Mouse (Mus musculus) gastrocnemius, postnatal 36 days (tissue): ENCODE data around the gene Lrrc56. TPM values are rescaled to one million over a fixed set of nuclear protein-coding genes. Genes with fewer than 3 reads are reported as not detected.

Source experiments
- DNase-seq, 2 experiments: peaks; one replicate each; pipeline ENCODE4 v3.0.0; 2022
- intact Hi-C: fragments of 180-260 bp; cut with DNase I; formaldehyde crosslinking; loops from one replicate; pipeline ENCODE4 v1.15.1; 2025
- total RNA-seq, 2 experiments: library from RNA; stranded (reverse); gene quantifications; 2 replicates each; pipeline ENCODE4 v1.2.3; 2021

Gene Lrrc56
- total RNA-seq, 2 experiments from 2014 or later = 2.0 to 2.1 TPM

- intact Hi-C loops = no loop called here
- DNase-seq = no peak
Measured at GRCm38 (mm10) chr7:141191036-141191435, 2.9 kb upstream of the Lrrc56 start.

GRCm38 (mm10) chr7:141191796-141192685, 1.9 kb upstream of the Lrrc56 start:
- DNase-seq = no peak
- intact Hi-C loops = no loop called here

GRCm38 (mm10) chr7:141192776-141193347, 1.1 kb upstream of the Lrrc56 start:
- intact Hi-C loops = no loop called here

GRCm38 (mm10) chr7:141193348-141193856, 555 bp upstream of the Lrrc56 start:
- DNase-seq = no peak
- intact Hi-C loops = no loop called here

More at GRCm38 (mm10) chr7:141192776-141193347, 1.1 kb upstream of the Lrrc56 start:
- DNase-seq = no peak

GRCm38 (mm10) chr7:141194409-141194808, 452 bp downstream of the Lrrc56 start:
- intact Hi-C loops = no loop called here

GRCm38 (mm10) chr7:141194830-141195229, 873 bp downstream of the Lrrc56 start:
- intact Hi-C loops = no loop called here
- peak; percentile 74 to 78 for DNase-seq

More at GRCm38 (mm10) chr7:141194409-141194808, 452 bp downstream of the Lrrc56 start:
- no peak for DNase-seq

GRCm38 (mm10) chr7:141195754-141196153, 1.8 kb downstream of the Lrrc56 start:
- intact Hi-C loops = no loop called here
- DNase-seq = no peak

- intact Hi-C loops = no loop called here
- no peak for DNase-seq
Measured at GRCm38 (mm10) chr7:141196619-141197282, 2.8 kb downstream of the Lrrc56 start.

- DNase-seq = no peak
- intact Hi-C loops = no loop called here
Measured at GRCm38 (mm10) chr7:141198121-141198520, 4.2 kb downstream of the Lrrc56 start.

- intact Hi-C loops = no loop called here
- DNase-seq = no peak
Measured at GRCm38 (mm10) chr7:141204546-141204945, 10.6 kb downstream of the Lrrc56 start.

- intact Hi-C loops = no loop called here
- DNase-seq = no peak
Measured at GRCm38 (mm10) chr7:141205504-141205903, 11.5 kb downstream of the Lrrc56 start.

- no peak for DNase-seq
- intact Hi-C loops = no loop called here
Measured at GRCm38 (mm10) chr7:141206182-141206937, 12.4 kb downstream of the Lrrc56 start.

GRCm38 (mm10) chr7:141209526-141209925, 15.6 kb downstream of the Lrrc56 start:
- no peak for DNase-seq
- intact Hi-C loops = no loop called here

GRCm38 (mm10) chr7:141210137-141210536, 16.2 kb downstream of the Lrrc56 start:
- intact Hi-C loops = no loop called here
- DNase-seq = no peak

GRCm38 (mm10) chr7:141210606-141211131, 16.7 kb downstream of the Lrrc56 start:
- intact Hi-C loops = no loop called here
- no peak for DNase-seq

GRCm38 (mm10) chr7:141213133-141213532, 19.2 kb downstream of the Lrrc56 start:
- intact Hi-C loops = no loop called here

GRCm38 (mm10) chr7:141213605-141214235, 19.8 kb downstream of the Lrrc56 start, which contains the start of gene Lmntd2:
Lmntd2 (minus strand) TSS chr7:141214080.
- no peak for DNase-seq
- intact Hi-C loops = no loop called here

More at GRCm38 (mm10) chr7:141213133-141213532, 19.2 kb downstream of the Lrrc56 start:
- DNase-seq = no peak

- DNase-seq = no peak
- intact Hi-C loops = no loop called here
Measured at GRCm38 (mm10) chr7:141214310-141214709, 20.4 kb downstream of the Lrrc56 start.

- DNase-seq = peak; percentile 71 to 76
- intact Hi-C loops = no loop called here
Measured at GRCm38 (mm10) chr7:141215101-141215879, 21.3 kb downstream of the Lrrc56 start, which contains the start of gene Rassf7. Rassf7 (plus strand) TSS chr7:141215860.
